Mouse (Mus musculus) 3T3-L1 (cell line): ENCODE data around the gene Fndc11.

Experiments used
- DNase-seq: peaks from one replicate; pipeline ENCODE4 v3.0.0-alpha.2; 2015; ENCODE audit warnings: low read depth, low spot score

The Fndc11 gene

DNA sequence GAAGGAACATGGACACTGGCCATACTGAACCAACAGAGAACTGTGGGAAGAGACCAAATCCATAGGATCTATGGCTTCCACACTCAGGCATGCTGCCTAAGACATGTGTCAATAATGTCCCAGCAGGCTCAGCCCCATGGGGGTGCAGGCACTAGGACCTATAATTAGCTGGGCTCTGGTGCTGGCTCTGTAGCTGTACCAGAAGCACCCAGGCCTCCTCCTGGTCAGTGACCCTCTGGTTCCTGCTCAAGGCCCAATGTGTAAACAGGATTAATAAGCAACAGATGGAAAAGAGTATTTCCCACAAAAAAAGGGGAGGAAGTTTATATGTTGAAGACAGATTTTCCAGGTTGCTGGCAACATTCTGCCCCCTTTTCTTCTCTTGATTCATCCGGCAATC lies 33.4 kb downstream of the Fndc11 start:
- DNase-seq, result no peak

- no peak for DNase-seq
These were observed 47.0 kb downstream of the Fndc11 start for GRCm38 (mm10) chr2:181266839-181267238.

- DNase-seq, result no peak
These were observed 52.3 kb downstream of the Fndc11 start for GRCm38 (mm10) chr2:181272092-181272491.
